Mouse (Mus musculus) liver, embryonic 11.5 days (tissue): ENCODE results near the gene Hlf. TPM values are rescaled to one million over a fixed set of nuclear protein-coding genes. Genes with fewer than 3 reads are reported as not detected.

ENCODE experiments used
- ATAC-seq: fragments of 200-750 bp; cut with Nextera tagmentation; replicated peaks from 2 replicates; pipeline ENCODE4 v1.8.0; 2017; ENCODE audit warnings: moderate number of reproducible peaks, mild to moderate bottlenecking, moderate TSS enrichment, moderate library complexity; ENCODE audit not compliant: low FRiP score
- DNase-seq: peaks from one replicate; pipeline ENCODE4 v3.0.0-alpha.2; 2017; ENCODE audit warnings: low spot score
- H3K27ac ChIP-seq: fragments of 300-500 bp; sonication (generic); 2 replicates; pipeline ENCODE4 v1.5.1; 2014; ENCODE audit warnings: mild to moderate bottlenecking, low read depth, low read length, control low read depth
- H3K27me3 ChIP-seq: fragments of 300-500 bp; sonication (generic); replicated peaks from 2 replicates; pipeline ENCODE4 v1.6.1; 2014; ENCODE audit warnings: low read length, mixed read lengths; ENCODE audit not compliant: control insufficient read depth, insufficient read depth
- H3K36me3 ChIP-seq: fragments of 300-500 bp; sonication (generic); 2 replicates; pipeline ENCODE4 v1.6.1; 2014; ENCODE audit warnings: mild to moderate bottlenecking, low read length, moderate library complexity, mixed read lengths; ENCODE audit not compliant: control insufficient read depth, insufficient read depth
- H3K4me1 ChIP-seq: fragments of 300-500 bp; sonication (generic); replicated peaks from 2 replicates; pipeline ENCODE4 v1.6.1; 2014; ENCODE audit warnings: low read length, mixed read lengths; ENCODE audit not compliant: control insufficient read depth, insufficient read depth
- H3K4me2 ChIP-seq: fragments of 300-500 bp; sonication (generic); 2 replicates; pipeline ENCODE4 v1.6.1; 2014; ENCODE audit warnings: mild to moderate bottlenecking, control low read depth, moderate library complexity
- H3K4me3 ChIP-seq: fragments of 300-500 bp; sonication (generic); 2 replicates; pipeline ENCODE4 v1.5.1; 2014; ENCODE audit warnings: low read depth, low read length, control low read depth
- H3K9ac ChIP-seq: fragments of 300-500 bp; sonication (generic); 2 replicates; pipeline ENCODE4 v1.6.1; 2014; ENCODE audit warnings: low read depth, low read length, control low read depth
- H3K9me3 ChIP-seq: fragments of 300-500 bp; sonication (generic); 2 replicates; pipeline ENCODE4 v1.6.1; 2016; ENCODE audit warnings: low read length, inconsistent platforms, mixed read lengths; ENCODE audit not compliant: control insufficient read depth
- WGBS: fragments of 180-500 bp; shearing (Covaris S2); extraction: QIAGEN DNeasy Blood & Tissue Kit; methylation state at CpG from one replicate; pipeline ENCODE4 v1.1.7; 2014; 5-methylcytosine and 5-hydroxymethylcytosine counted together
- polyA plus RNA-seq: library from polyadenylated mRNA; unstranded; fragments of >200 nt; fragmentation: Nextera tagmentation; extraction: Ambion mirVana; gene quantifications from 2 replicates; pipeline ENCODE4 v1.2.1, GENCODE M21; 2014

Gene Hlf
- polyA plus RNA-seq, 1 experiment from 2014 or later: 6.9 TPM

DNA sequence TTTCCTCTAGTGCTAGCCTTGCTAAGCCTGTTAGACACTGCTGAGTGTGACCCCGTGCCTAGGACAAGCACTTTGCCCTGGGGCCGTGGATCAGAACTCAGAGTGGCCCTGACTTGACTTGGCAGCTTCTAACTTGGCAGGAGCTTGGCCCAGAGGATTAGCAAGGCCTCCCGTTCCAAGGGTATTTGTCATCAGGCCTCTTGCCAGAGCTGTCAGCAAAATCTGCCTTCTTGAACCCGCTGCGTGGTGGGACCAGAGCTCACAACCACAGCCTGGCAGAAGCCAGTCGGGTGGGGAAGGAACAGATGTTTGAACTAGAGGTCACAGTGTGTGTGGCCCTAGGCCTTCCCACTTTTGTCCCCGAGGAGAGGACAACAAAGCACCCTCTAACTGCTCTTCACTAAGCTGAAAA lies 35.4 kb downstream of the Hlf start:
- Histone ChIP-seq H3K4me1 (no peaks in the 10 kb centered on the region; the same call in 1 of the 2 replicates), H3K9me3 (no peaks in the 10 kb centered on the region), H3K27me3 (no peaks in the 10 kb centered on the region), H3K27ac (peak overlapping the region; percentile 26), H3K4me3 (no peak overlapping the region), H3K36me3 (no peaks in the 10 kb centered on the region), H3K9ac (no peak overlapping the region), H3K4me2 (no peak overlapping the region)
- no peak for DNase-seq
- WGBS: 54% methylated on average over 7 of the region's 7 CpGs
- ATAC-seq: no peak

DNA sequence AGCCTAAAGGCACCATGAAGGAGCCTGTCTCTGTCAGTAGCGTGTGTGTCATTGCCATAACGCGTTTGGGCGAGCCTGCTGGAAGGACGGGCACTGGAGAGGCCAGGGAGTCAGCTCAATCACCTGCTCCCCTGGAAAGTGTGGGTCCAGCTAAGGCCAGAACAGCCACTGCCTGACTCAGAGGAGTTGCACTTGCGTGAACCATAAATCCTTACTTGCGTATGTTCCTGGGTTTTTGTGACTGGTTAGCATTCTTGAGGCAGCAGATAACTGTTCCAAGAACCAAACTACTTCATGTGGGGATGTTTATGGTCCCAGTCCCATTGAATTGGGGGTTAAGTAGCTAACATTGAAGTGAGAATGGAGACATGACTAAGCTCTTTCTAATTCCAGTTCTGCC lies 38.0 kb downstream of the Hlf start:
- H3K9me3 ChIP-seq: no peaks in the 10 kb centered on the region
- H3K9ac ChIP-seq: no peak overlapping the region
- no peak overlapping the region for H3K4me3 ChIP-seq
- DNase-seq (no peak), ATAC-seq (no peak)
- H3K4me1 ChIP-seq: no peaks in the 10 kb centered on the region; the same call in 1 of the 2 replicates
- no peak overlapping the region for H3K27ac ChIP-seq
- no peak overlapping the region for H3K4me2 ChIP-seq
- H3K36me3 ChIP-seq: no peaks in the 10 kb centered on the region
- 86% methylated on average over 7 of the region's 7 CpGs for WGBS
- H3K27me3 ChIP-seq: no peaks in the 10 kb centered on the region

DNA sequence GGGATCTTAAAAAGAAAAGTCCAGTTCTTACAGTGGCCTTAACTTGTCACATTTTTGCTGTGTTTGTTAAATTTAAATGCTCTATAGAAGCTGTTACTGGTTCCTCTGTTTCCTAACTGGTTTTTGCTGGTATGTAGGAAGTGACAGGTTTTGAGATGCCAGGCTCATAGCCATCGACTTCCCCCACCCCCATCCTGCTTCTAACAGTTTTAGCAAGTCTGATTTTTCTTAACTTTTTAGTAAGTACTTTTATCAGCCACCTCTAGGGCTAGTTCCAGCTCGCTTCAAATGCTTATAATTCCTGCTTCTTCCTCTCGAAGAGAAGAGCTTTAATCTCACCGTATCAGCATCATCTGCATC lies 40.6 kb downstream of the Hlf start:
- Histone ChIP-seq H3K27me3 (no peaks in the 10 kb centered on the region), H3K9ac (no peak overlapping the region), H3K4me2 (no peak overlapping the region), H3K4me1 (no peaks in the 10 kb centered on the region), H3K9me3 (no peaks in the 10 kb centered on the region), H3K27ac (no peak overlapping the region), H3K4me3 (no peak overlapping the region), H3K36me3 (no peaks in the 10 kb centered on the region)
- DNase-seq (no peak), ATAC-seq (no peak)
- 65% methylated on average over 4 of the region's 4 CpGs for WGBS

- H3K4me1 ChIP-seq: no peaks in the 10 kb centered on the region
- no peaks in the 10 kb centered on the region for H3K9me3 ChIP-seq
- no peak overlapping the region for H3K9ac ChIP-seq
- ATAC-seq (no peak), DNase-seq (no peak)
- no peaks in the 10 kb centered on the region for H3K27me3 ChIP-seq
- H3K4me3 ChIP-seq: no peak overlapping the region
- no peaks in the 10 kb centered on the region for H3K36me3 ChIP-seq
- H3K4me2 ChIP-seq: no peak overlapping the region
- 72% methylated on average over 6 of the region's 6 CpGs for WGBS
- no peak overlapping the region for H3K27ac ChIP-seq
Observed at GRCm38 (mm10) chr11:90349486-90350152, 41.1 kb downstream of the Hlf start.

- Histone ChIP-seq H3K9ac (no peak overlapping the region), H3K4me1 (no peaks in the 10 kb centered on the region), H3K27me3 (no peaks in the 10 kb centered on the region), H3K9me3 (no peaks in the 10 kb centered on the region), H3K4me2 (no peak overlapping the region), H3K27ac (no peak overlapping the region), H3K4me3 (no peak overlapping the region), H3K36me3 (no peaks in the 10 kb centered on the region)
- ATAC-seq (no peak), DNase-seq (no peak)
- 72% methylated on average over 13 of the region's 13 CpGs for WGBS
Observed at GRCm38 (mm10) chr11:90347667-90348459, 42.8 kb downstream of the Hlf start.

DNA sequence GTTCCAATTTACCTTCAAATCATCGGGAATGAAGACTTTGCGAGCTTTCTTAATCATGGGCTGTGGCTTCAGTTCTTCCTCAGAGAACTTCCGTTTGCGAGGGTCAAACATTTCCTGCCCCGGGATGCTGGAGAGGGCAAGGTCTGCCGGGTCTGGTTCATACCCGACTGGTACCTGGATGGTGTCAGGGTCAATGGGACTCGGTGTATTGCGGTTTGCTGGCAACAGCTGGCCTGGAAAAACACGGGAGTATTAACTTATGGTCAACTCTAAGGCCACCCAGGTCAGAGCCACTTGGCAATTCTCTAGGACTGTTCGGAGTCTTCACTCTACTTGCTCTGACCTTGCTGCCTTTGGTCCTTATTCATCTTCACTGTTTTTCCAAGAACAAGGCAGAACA lies 44.9 kb downstream of the Hlf start:
- no peak overlapping the region for H3K9ac ChIP-seq
- H3K4me1 ChIP-seq: no peaks in the 10 kb centered on the region
- H3K27ac ChIP-seq: no peak overlapping the region
- no peak overlapping the region for H3K4me2 ChIP-seq
- H3K9me3 ChIP-seq: no peaks in the 10 kb centered on the region
- ATAC-seq: no peak
- DNase-seq: no peak
- WGBS: 89% methylated on average over 11 of the region's 11 CpGs
- H3K36me3 ChIP-seq: no peaks in the 10 kb centered on the region
- no peaks in the 10 kb centered on the region for H3K27me3 ChIP-seq
- no peak overlapping the region for H3K4me3 ChIP-seq

DNA sequence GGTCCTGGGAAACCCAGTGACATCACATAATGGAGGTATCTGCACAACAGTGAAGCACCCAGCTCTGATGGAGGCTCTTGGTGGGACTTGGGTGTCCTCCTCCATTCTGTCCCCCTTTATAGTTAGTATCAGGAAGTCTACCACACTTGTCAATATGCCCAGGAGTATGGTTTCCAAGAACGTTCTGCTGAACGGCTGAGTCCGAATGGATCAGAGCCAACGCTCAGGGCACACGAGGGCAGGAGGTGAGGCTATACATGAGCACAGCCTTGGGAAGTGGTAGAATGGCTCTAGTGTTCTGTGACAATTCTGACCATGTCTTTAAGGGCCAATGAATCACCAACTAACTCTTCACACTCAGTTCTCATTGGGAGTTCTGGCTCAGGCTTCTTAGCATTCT lies 47.8 kb downstream of the Hlf start:
- Histone ChIP-seq H3K4me3 (no peak overlapping the region), H3K9me3 (no peaks in the 10 kb centered on the region), H3K27ac (no peak overlapping the region), H3K9ac (no peak overlapping the region), H3K36me3 (no peaks in the 10 kb centered on the region), H3K4me2 (no peak overlapping the region), H3K27me3 (no peaks in the 10 kb centered on the region), H3K4me1 (no peaks in the 10 kb centered on the region)
- 90% methylated on average over 5 of the region's 5 CpGs for whole genome bisulfite sequencing
- ATAC-seq (no peak), DNase-seq (no peak)

DNA sequence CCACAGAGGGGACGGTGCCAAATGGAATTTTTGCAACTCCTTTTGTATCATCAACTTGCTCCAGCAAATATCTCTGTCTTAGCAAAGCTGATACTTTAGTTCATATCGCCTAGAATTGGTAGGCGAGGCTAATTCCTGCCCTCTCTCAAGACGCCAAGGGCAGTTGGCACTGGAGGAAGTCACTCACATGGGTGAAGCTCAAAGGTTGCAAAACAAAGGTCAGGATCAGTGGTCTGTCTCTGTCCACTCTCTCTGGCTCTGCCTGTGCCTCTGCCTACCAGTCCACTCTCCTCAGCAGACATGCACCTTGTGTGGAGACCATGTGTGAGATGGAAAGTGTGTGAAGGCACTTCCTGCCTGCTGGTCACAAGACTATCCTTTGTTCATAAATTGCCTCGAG lies 48.4 kb downstream of the Hlf start:
- H3K27ac ChIP-seq: no peak overlapping the region
- no peak overlapping the region for H3K4me2 ChIP-seq
- no peak overlapping the region for H3K4me3 ChIP-seq
- no peaks in the 10 kb centered on the region for H3K9me3 ChIP-seq
- H3K27me3 ChIP-seq: no peaks in the 10 kb centered on the region
- no peak overlapping the region for H3K9ac ChIP-seq
- no peaks in the 10 kb centered on the region for H3K4me1 ChIP-seq
- ATAC-seq (no peak), DNase-seq (no peak)
- WGBS: 70% methylated on average over 5 of the region's 5 CpGs
- no peaks in the 10 kb centered on the region for H3K36me3 ChIP-seq

DNA sequence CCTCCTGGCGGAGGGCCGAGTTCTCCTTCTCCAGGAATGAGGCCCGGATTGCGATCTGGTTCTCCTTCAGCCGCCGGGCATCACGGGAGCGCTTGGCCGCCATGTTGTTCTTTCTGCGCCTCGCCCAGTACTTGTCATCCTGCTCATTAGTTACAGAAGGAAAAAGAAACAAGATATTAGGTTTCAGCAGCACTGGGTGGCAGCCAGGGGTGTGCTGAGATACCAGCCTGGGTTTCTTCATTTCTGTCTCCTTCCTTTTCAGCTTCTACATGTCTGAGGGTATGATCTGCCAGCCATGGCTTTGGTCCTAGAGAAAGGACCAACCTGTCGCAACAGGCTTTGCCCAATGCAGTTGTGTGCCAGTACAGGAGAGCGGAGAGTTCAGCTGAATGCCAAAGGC lies 49.9 kb downstream of the Hlf start:
- H3K4me2 ChIP-seq: no peak overlapping the region
- H3K9ac ChIP-seq: no peak overlapping the region
- no peak overlapping the region for H3K4me3 ChIP-seq
- DNase-seq: no peak
- ATAC-seq: no peak
- H3K27ac ChIP-seq: no peak overlapping the region
- H3K4me1 ChIP-seq: no peaks in the 10 kb centered on the region
- H3K27me3 ChIP-seq: no peaks in the 10 kb centered on the region
- WGBS: 90% methylated on average over 13 of the region's 13 CpGs
- no peaks in the 10 kb centered on the region for H3K9me3 ChIP-seq
- H3K36me3 ChIP-seq: no peaks in the 10 kb centered on the region
